Mouse (Mus musculus): ENCODE measurements around the gene Rhox2c.
"Not testable (repeated sequence)": the region's sequence is repeated elsewhere in the genome, so short reads cannot be mapped to it uniquely, and the experiment has no call there.

Gene Rhox2c

DNA sequence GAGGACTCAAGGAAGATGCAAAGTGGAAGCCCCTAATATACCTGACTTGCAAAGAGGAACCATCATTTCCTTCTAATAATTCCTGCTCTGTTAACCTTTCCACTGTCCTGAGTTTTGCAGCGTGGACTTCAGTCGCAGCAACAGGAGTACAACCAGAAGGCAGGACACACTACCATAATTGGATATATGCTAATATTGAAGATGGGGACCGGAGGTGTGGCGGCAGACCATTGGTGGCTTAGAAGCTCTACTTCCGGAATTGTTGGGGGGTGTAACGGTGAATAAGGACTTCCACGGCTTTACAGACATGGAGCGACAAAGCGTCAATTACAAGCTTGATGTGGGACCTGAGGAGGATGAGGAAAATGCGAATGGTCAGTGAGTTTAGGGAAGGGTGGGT lies at the start of gene Rhox2c:
Gene Rhox2c (plus strand): TSS at position 301 of the 400 bp plus-strand sequence.
- DNase-seq: not testable (repeated sequence)

DNA sequence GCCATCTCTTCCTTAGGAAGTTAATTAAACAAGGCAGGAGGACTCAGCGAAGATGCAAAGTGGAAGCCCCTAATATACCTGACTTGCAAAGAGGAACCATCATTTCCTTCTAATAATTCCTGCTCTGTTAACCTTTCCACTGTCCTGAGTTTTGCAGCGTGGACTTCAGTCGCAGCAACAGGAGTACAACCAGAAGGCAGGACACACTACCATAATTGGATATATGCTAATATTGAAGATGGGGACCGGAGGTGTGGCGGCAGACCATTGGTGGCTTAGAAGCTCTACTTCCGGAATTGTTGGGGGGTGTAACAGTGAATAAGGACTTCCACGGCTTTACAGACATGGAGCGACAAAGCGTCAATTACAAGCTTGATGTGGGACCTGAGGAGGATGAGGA lies 41.7 kb upstream of the Rhox2c start, which contains the start of gene Rhox2b:
Gene Rhox2b (plus strand): TSS at position 301 of the 400 bp plus-strand sequence.
- DNase-seq: not testable (repeated sequence)

DNA sequence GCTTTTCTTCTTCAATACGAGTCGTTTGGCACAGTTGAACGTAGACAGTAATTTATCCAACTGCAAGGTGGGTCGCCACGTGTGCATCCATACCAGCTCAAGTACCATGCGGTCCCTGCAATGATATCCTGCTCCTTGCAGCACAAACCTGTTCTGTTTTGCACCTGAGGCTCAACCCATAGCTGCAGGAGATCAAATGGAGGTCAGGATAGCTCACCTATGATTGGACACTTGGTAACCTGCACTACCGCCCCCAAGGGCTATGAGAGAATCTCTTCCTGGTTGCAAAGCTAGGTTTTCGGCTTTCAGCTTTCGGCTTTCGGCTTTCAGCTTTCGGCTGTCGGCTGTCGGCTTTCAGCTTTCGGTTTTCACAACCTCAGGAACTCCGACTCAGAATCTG lies 21.3 kb upstream of the Rhox2c start, which contains the start of gene Rhox4b:
Gene Rhox4b (plus strand): TSS at position 301 of the 400 bp plus-strand sequence.
- not testable (repeated sequence) for DNase-seq

DNA sequence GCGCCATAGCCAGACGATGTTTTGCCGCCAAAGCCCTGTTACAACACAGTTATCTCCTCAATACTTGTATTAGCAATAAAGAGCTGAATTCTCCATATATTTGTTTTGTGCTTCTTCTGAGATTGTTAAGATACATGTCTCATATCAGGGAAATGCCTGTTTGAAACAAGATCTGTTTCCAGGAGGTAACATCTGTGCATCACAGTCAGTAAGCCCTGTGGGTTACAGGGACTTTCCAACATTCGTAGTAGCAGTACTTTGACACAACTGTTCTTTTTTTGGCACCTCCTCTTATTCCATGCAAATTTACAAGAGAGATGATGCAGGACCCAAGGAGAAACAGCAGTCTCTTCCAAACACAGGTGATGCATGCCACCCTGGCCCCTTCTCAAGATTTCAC lies 4.8 kb downstream of the Rhox2c start, which contains the start of gene Rhox3c:
Gene Rhox3c (plus strand): TSS at position 301 of the 400 bp plus-strand sequence.
- not testable (repeated sequence) for DNase-seq

DNA sequence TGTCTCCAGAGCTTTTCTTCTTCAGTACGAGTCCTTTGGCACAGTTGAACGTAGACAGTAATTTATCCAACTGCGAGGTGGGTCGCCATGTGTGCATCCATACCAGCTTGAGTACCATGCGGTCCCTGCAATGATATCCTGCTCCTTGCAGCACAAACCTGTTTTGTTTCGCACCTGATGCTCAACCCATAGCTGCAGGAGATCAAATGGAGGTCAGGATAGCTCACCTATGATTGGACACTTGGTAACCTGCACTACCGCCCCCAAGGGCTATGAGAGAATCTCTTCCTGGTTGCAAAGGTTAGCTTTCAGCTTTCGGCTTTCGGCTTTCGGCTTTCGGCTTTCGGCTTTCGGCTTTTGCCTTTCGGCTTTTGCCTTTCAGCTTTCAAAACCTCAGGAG lies 26.6 kb downstream of the Rhox2c start, which contains the start of gene Rhox4c:
Gene Rhox4c (plus strand): TSS at position 301 of the 400 bp plus-strand sequence.
- DNase-seq: not testable (repeated sequence)

DNA sequence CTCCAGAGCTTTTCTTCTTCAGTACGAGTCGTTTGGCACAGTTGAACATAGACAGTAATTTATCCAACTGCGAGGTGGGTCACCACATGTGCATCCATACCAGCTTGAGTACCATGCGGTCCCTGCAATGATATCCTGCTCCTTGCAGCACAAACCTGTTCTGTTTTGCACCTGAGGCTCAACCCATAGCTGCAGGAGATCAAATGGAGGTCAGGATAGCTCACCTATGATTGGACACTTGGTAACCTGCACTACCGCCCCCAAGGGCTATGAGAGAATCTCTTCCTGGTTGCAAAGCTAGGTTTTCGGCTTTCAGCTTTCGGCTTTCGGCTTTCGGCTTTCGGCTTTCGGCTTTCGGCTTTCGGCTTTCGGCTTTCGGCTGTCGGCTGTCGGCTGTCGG lies 60.6 kb downstream of the Rhox2c start, which contains the start of gene Rhox4d:
Gene Rhox4d (plus strand): TSS at position 301 of the 400 bp plus-strand sequence.
- DNase-seq: not testable (repeated sequence)
